Mouse (Mus musculus) liver, adult 2 months (tissue): ENCODE measurements around the gene Plcl1. TPM values are rescaled to one million over a fixed set of nuclear protein-coding genes. Genes with fewer than 3 reads are reported as not detected.

ENCODE experiments used
- DNase-seq: peaks from one replicate; pipeline ENCODE4 v3.0.0-alpha.2; 2011; ENCODE audit warnings: low read depth, low spot score; ENCODE audit errors: extremely low read depth
- H3K27ac ChIP-seq: fragments of 200-500 bp; replicated peaks from 2 replicates; pipeline ENCODE4 v1.5.1; 2012; ENCODE audit warnings: low read depth, mild to moderate bottlenecking, control low read depth, inconsistent platforms, low read length; ENCODE audit not compliant: insufficient read depth
- H3K27me3 ChIP-seq: fragments of 200-500 bp; 2 replicates; pipeline ENCODE4 v1.6.1; 2012; ENCODE audit warnings: mild to moderate bottlenecking, moderate library complexity, low read length, inconsistent platforms; ENCODE audit not compliant: control insufficient read depth, insufficient read depth
- H3K36me3 ChIP-seq: fragments of 200-500 bp; 2 replicates; pipeline ENCODE4 v1.6.1; 2012; ENCODE audit warnings: low read length, inconsistent platforms; ENCODE audit not compliant: control insufficient read depth, insufficient read depth
- H3K4me1 ChIP-seq: fragments of 200-500 bp; 2 replicates; pipeline ENCODE4 v1.6.1; 2011; ENCODE audit warnings: low read length; ENCODE audit not compliant: control insufficient read depth, insufficient read depth
- H3K4me3 ChIP-seq: fragments of 200-500 bp; 2 replicates; pipeline ENCODE4 v1.5.1; 2011; ENCODE audit warnings: low read depth, mild to moderate bottlenecking, control low read depth, low read length, moderate library complexity; ENCODE audit not compliant: insufficient read depth
- H3K79me2 ChIP-seq: fragments of 200-500 bp; 2 replicates; pipeline ENCODE4 v1.6.1; 2012; ENCODE audit warnings: inconsistent platforms, mild to moderate bottlenecking, low read length, moderate library complexity; ENCODE audit not compliant: control insufficient read depth, insufficient read depth
- H3K9ac ChIP-seq: fragments of 200-500 bp; 2 replicates; pipeline ENCODE4 v1.6.1; 2012; ENCODE audit warnings: low read depth, mild to moderate bottlenecking, control low read depth, inconsistent platforms, low read length
- CTCF ChIP-seq: fragments of 200-500 bp; IDR thresholded peaks from 2 replicates; pipeline ENCODE4 v1.5.1; 2011; ENCODE audit warnings: low read depth, low read length, control low read depth
- POLR2A ChIP-seq: fragments of 200-500 bp; IDR thresholded peaks from 2 replicates; pipeline ENCODE4 v1.6.1; 2011; ENCODE audit warnings: low read length, control low read depth; ENCODE audit not compliant: insufficient read depth; ENCODE audit errors: extremely low read depth
- WGBS: fragments of 180-500 bp; shearing (Covaris S2); methylation state at CpG from one replicate; pipeline ENCODE4 v1.1.7; 2018; 5-methylcytosine and 5-hydroxymethylcytosine counted together
- polyA plus RNA-seq: library from polyadenylated mRNA; depleted of rRNA; stranded (reverse); fragments of >200 nt; gene quantifications from 2 replicates; pipeline ENCODE4 v1.2.3, GENCODE M21; 2012
- total RNA-seq: library from RNA; depleted of rRNA; stranded (reverse); fragments of >200 nt; gene quantifications from 2 replicates; pipeline ENCODE4 v1.2.3, GENCODE M21; 2014

The Plcl1 gene
- total and polyA plus RNA-seq, 2 experiments: 0.09 to 0.65 TPM

DNA sequence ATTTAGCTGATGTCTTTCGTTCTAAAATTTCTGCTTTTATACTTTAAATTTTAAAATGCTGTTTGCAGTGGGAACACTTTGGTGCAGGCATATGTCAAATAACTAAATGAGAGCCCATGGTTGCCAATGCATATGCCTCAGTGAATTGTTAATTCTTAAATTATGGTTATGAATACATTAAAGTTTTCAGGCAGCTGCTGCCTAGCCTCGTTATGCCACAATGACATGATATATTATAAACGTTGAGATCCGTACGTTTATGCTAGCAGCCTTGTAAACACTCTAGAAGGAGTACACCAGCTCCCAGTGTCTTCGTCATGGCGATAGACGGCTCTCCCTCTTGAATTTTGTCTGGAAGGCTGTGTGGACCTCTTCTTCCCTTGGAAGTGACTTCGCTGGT lies 154.3 kb downstream of the Plcl1 start:
- Histone ChIP-seq H3K4me3 (no peak overlapping the region), H3K79me2 (no peaks in the 10 kb centered on the region), H3K36me3 (no peaks in the 10 kb centered on the region), H3K4me1 (no peaks in the 10 kb centered on the region), H3K27me3 (no peaks in the 10 kb centered on the region), H3K9ac (no peak overlapping the region), H3K27ac (no peak overlapping the region)
- no peak for DNase-seq
- TF ChIP-seq CTCF (no peak), POLR2A (no peak)
- WGBS: 86% methylated on average over 9 of the region's 9 CpGs

DNA sequence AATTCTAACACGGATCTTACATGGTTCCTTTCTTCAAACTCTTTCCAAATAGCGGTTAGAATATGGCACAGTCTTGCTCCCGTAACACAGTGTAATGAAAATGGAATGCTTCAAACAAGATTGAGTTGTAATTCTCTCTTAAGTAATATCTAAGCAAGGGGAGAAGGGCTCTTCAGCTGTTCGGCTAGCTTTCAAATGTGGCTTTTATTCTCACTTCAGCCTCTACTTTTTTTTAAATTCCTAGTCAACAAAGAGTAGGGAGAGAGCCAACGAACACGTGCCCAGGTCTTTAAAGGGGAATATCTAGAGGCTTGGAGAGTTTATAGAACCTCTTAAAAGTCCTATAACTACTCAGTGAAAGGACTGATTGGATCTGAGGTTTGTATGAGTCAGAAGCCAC lies 160.2 kb downstream of the Plcl1 start:
- H3K27me3 ChIP-seq: no peaks in the 10 kb centered on the region
- no peaks in the 10 kb centered on the region for H3K36me3 ChIP-seq
- no peak overlapping the region for H3K9ac ChIP-seq
- 82% methylated on average over 6 of the region's 6 CpGs for WGBS
- no peaks in the 10 kb centered on the region for H3K79me2 ChIP-seq
- TF ChIP-seq CTCF (no peak), POLR2A (no peak)
- H3K27ac ChIP-seq: no peak overlapping the region
- no peak overlapping the region for H3K4me3 ChIP-seq
- no peak for DNase-seq
- no peaks in the 10 kb centered on the region for H3K4me1 ChIP-seq

DNA sequence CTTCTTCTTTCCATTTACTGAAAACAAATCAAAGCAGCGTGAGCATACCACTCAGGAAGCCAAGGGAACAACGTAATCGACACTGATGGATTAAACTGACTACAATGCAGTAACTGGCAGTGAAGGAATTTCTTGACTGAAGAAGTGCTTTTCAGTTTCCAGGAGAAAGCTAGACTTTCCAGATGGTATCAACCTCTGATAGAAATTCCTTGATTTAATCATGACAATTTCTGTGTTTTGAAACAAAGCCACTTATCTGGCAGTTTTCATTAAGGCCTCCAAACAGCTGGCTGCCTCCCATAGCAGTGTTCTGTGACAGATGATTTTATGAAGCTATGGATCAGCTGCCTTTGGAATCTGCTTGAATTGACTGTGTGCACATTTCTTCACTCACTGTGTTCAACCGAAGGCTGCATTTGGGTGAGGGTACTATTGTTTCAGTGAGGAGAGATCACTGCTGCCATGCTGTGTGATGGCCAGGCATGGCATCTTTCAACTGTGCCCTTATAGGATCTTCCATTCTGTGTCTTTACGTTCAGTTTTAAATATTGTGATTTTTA lies 162.2 kb downstream of the Plcl1 start:
- TF ChIP-seq POLR2A (no peak), CTCF (no peak)
- Histone ChIP-seq H3K4me3 (no peak overlapping the region), H3K79me2 (no peaks in the 10 kb centered on the region), H3K36me3 (no peaks in the 10 kb centered on the region), H3K27ac (no peak overlapping the region), H3K27me3 (no peaks in the 10 kb centered on the region), H3K4me1 (no peaks in the 10 kb centered on the region), H3K9ac (no peak overlapping the region)
- DNase-seq: no peak
- 79% methylated on average over 5 of the region's 5 CpGs for WGBS

DNA sequence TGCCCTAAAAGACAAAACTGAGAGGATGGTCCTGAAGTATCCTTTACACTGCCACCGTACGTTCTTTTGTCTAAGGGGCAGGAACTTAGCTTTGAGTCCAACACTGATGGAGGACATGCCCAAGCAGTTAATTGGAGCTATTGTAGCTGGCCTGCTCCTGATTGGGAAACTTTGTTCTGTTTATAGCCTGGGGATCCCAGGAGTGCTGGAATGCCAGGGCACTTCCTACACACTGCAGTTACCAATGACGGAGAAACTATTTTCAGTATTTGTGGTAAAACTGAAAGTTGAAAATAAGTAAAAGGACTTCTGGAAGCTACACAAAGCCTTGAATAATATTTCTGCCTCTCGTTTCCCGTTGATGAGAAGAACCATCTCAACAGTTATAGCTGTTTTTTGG lies 164.5 kb downstream of the Plcl1 start:
- Histone ChIP-seq H3K79me2 (no peaks in the 10 kb centered on the region), H3K9ac (no peak overlapping the region), H3K4me3 (no peak overlapping the region), H3K27me3 (no peaks in the 10 kb centered on the region), H3K36me3 (no peaks in the 10 kb centered on the region), H3K4me1 (no peaks in the 10 kb centered on the region), H3K27ac (no peak overlapping the region)
- DNase-seq: no peak
- WGBS: 84% methylated on average over 5 of the region's 5 CpGs
- no peak for TF ChIP-seq POLR2A
- no peak for TF ChIP-seq CTCF

DNA sequence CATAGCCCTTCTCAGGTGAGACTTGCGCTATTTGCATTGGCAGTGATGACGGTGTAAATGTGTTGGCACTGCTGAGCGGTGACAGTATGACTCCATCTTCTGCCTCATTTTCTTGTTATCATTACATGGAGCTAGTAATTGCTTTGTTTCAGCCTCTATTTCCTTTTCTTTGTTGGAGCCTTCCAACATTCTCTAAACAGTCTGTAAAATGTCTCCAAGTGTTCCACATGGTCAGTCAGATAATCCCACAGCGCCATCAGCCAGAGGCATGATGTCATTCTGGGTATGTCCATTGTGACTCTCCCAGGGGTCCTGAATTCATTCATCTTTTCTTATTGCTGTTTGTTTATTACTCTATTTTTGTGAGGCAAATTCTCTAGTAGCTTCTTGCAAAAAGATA lies 165.7 kb downstream of the Plcl1 start:
- H3K4me3 ChIP-seq: no peak overlapping the region
- no peak for TF ChIP-seq POLR2A
- TF ChIP-seq CTCF: no peak
- H3K79me2 ChIP-seq: no peaks in the 10 kb centered on the region
- H3K9ac ChIP-seq: no peak overlapping the region
- no peaks in the 10 kb centered on the region for H3K36me3 ChIP-seq
- H3K27ac ChIP-seq: no peak overlapping the region
- no peaks in the 10 kb centered on the region for H3K4me1 ChIP-seq
- no peaks in the 10 kb centered on the region for H3K27me3 ChIP-seq
- WGBS: 86% methylated on average over 4 of the region's 4 CpGs
- no peak for DNase-seq

DNA sequence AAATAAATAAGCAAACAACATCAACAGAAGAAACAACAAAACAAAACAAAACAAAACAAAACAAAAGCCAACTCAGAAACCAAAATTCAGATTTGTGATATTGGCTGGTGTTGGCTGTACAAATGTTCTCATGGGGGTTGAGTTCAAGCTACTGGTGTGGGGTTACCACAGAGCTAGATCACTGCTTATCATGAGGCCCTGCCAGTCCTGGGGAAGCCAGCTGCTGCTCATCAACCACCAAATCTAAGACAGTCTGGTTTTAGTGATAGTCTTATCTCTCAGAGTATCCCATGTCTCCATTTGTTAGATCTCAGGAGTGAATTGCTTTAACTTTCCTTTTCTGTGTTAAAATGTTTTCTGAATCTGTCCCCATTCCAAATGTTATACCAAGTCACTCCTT lies 166.5 kb downstream of the Plcl1 start:
- H3K27ac ChIP-seq: no peak overlapping the region
- no peak for DNase-seq
- H3K4me3 ChIP-seq: no peak overlapping the region
- no peak for TF ChIP-seq POLR2A
- TF ChIP-seq CTCF: no peak
- no peak overlapping the region for H3K9ac ChIP-seq
- no peaks in the 10 kb centered on the region for H3K27me3 ChIP-seq
- H3K36me3 ChIP-seq: no peaks in the 10 kb centered on the region
- H3K79me2 ChIP-seq: no peaks in the 10 kb centered on the region
- no peaks in the 10 kb centered on the region for H3K4me1 ChIP-seq
